In genomic region chr9:97434666-97435065, GRCm38 (mm10) we compare ENCODE assay signal across 20 mouse cellular contexts.
A peak's percentile ranks its signal among the peaks of the same experiment; 100 is the strongest.
DNase-seq lines count a peak whose midpoint lies in the region; ATAC-seq and TF ChIP-seq lines count a peak whose summit lies in the region.
"Had no signal": no experiment of that assay in that cellular context is flagged by ENCODE, and none has a peak within 500 bp of the region (broad histone marks: within the 10 kb centered on the region; RNA-seq: fewer than 3 reads in every experiment).

No protein-coding gene starts in this region.

- peak; percentile 7 for DNase-seq in adrenal gland, postnatal 10 days
- DNase-seq in adrenal gland, postnatal 25 days = no peak
- DNase-seq in lung, embryonic 14.5 days = peak; percentile 77
- DNase-seq in lung, postnatal 36 days = no peak
- DNase-seq in lung, postnatal 0 days (ENCODE audit: low spot score) = peak; percentile 64
- DNase-seq in lung, postnatal 14 days = no peak
- DNase-seq: adrenal gland, postnatal 14 days; cerebellum, adult 11-12 months; cerebellum, adult 8-10 months; cerebellum, postnatal 14 days; gastrocnemius, postnatal 10 days; gastrocnemius, postnatal 36 days; heart, postnatal 36 days had no signal

- no peak overlapping the region for H3K9ac ChIP-seq in lung, embryonic 14.5 days
- H3K9ac ChIP-seq in lung, postnatal 0 days (replicated peaks; ENCODE audit: low read depth) = no peak overlapping the region
- H3K9ac ChIP-seq: forebrain, embryonic 13.5 days; hindbrain, embryonic 13.5 days had no signal

- H3K4me3 ChIP-seq in lung, embryonic 14.5 days (ENCODE audit: low read depth, low read length) = no peak overlapping the region
- no peak overlapping the region for H3K4me3 ChIP-seq in lung, postnatal 0 days (ENCODE audit: low read depth, low read length)
- H3K4me3 ChIP-seq: forebrain, embryonic 10.5 days; forebrain, embryonic 13.5 days; hindbrain, embryonic 10.5 days; hindbrain, embryonic 13.5 days had no signal

- no peaks in the 10 kb centered on the region for H3K27me3 ChIP-seq in lung, embryonic 14.5 days (ENCODE audit: insufficient read depth, low read length)
- no peaks in the 10 kb centered on the region for H3K27me3 ChIP-seq in lung, postnatal 0 days (replicated peaks; ENCODE audit: insufficient read depth, low read length)
- H3K27me3 ChIP-seq: forebrain, embryonic 13.5 days; hindbrain, embryonic 13.5 days had no signal

- ATAC-seq in lung, embryonic 14.5 days (ENCODE audit: insufficient read depth) = peak; percentile 19; the same call in 1 of the 2 replicates
- ATAC-seq in lung, postnatal 0 days = peak; percentile 19; the same call in 1 of the 2 replicates
- ATAC-seq: forebrain, embryonic 13.5 days; forebrain, embryonic 16.5 days; hindbrain, embryonic 16.5 days had no signal

- 29% methylated on average over 3 of the region's 3 CpGs for WGBS in lung, embryonic 14.5 days
- 30% methylated on average over 3 of the region's 3 CpGs for WGBS in lung, postnatal 0 days

- H3K27ac ChIP-seq in lung, embryonic 14.5 days (ENCODE audit: low read depth) = no peak overlapping the region
- no peak overlapping the region for H3K27ac ChIP-seq in lung, postnatal 0 days (ENCODE audit: low read length)
- H3K27ac ChIP-seq: forebrain, embryonic 10.5 days; forebrain, embryonic 13.5 days; hindbrain, embryonic 10.5 days; hindbrain, embryonic 13.5 days had no signal

- no peaks in the 10 kb centered on the region for H3K9me3 ChIP-seq in lung, embryonic 14.5 days (ENCODE audit: low read depth, low read length)
- H3K9me3 ChIP-seq in lung, postnatal 0 days (ENCODE audit: low read length) = no peaks in the 10 kb centered on the region
- H3K9me3 ChIP-seq: forebrain, embryonic 10.5 days; forebrain, embryonic 13.5 days had no signal

- H3K4me1 ChIP-seq in lung, embryonic 14.5 days (ENCODE audit: insufficient read depth) = no peaks in the 10 kb centered on the region
- no peaks in the 10 kb centered on the region for H3K4me1 ChIP-seq in lung, postnatal 0 days (ENCODE audit: insufficient read depth, low read depth, low read length)
- H3K4me1 ChIP-seq: forebrain, embryonic 10.5 days; forebrain, embryonic 13.5 days; hindbrain, embryonic 10.5 days; hindbrain, embryonic 13.5 days had no signal

- TF ChIP-seq EP300 in lung, postnatal 0 days (IDR thresholded peaks at IDR 0.05) = no peak

- no peak for TF ChIP-seq CTCF in lung, embryonic 14.5 days (IDR thresholded peaks at IDR 0.05; ENCODE audit: low read depth)
- TF ChIP-seq CTCF in lung, postnatal 0 days (IDR thresholded peaks at IDR 0.05) = no peak

- H3K4me2 ChIP-seq in lung, embryonic 14.5 days = no peak overlapping the region
- H3K4me2 ChIP-seq in lung, postnatal 0 days (replicated peaks; ENCODE audit: low read depth, low read length) = no peak overlapping the region
- H3K4me2 ChIP-seq: forebrain, embryonic 13.5 days; heart, embryonic 11.5 days; hindbrain, embryonic 13.5 days had no signal

- no peaks in the 10 kb centered on the region for H3K36me3 ChIP-seq in lung, embryonic 14.5 days (ENCODE audit: insufficient read depth)
- no peaks in the 10 kb centered on the region for H3K36me3 ChIP-seq in lung, postnatal 0 days (ENCODE audit: insufficient read depth, low read length)
- H3K36me3 ChIP-seq: forebrain, embryonic 10.5 days; hindbrain, embryonic 10.5 days; hindbrain, embryonic 13.5 days had no signal

Comparison
In these comparisons a context has a peak if more than half of its experiments do, and no peak if none do; other contexts are left out.
1. DNase-seq: peak in adrenal gland, postnatal 10 days (single experiment), lung, embryonic 14.5 days (single experiment) and lung, postnatal 0 days (single experiment); none in adrenal gland, postnatal 25 days (single experiment), lung, postnatal 36 days (single experiment) and lung, postnatal 14 days (single experiment).